Mouse (Mus musculus) kidney, adult 18-20 months (tissue): ENCODE measurements at regions not wholly inside any gene's neighbourhood (a gene's known extent, or its start where the extent isn't known, plus 50 kb on each side); places are given as distances from the start of the nearest gene placed in this dataset.
"Not testable (repeated sequence)": the region's sequence is repeated elsewhere in the genome, so short reads cannot be mapped to it uniquely, and the experiment has no call there.

Experiments
- DNase-seq: peaks from one replicate; pipeline ENCODE4 v3.0.0; 2021

DNA sequence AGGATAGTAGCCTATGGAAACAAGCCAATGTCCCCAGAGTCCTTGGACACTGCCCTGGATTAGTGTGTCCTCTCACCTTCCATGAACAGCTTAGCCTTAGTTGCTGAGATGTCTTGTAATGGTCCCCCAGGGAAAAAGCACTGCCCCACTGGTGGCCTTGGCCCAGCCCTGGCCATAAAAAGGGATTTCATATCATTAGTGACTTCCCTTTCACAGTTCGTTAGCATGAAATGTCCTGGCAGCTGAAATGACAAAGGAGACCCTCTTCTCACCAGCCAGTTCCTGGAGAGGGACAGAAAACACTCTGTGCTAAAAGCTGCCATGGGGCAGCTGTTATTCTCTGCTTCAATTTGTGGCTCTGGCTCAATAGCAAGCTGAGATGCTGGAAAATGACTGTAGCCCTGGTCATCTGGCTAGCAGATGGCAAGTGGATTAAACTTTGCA lies 110.6 kb upstream of the Rmdn2 start:
- DNase-seq, result no peak

DNA sequence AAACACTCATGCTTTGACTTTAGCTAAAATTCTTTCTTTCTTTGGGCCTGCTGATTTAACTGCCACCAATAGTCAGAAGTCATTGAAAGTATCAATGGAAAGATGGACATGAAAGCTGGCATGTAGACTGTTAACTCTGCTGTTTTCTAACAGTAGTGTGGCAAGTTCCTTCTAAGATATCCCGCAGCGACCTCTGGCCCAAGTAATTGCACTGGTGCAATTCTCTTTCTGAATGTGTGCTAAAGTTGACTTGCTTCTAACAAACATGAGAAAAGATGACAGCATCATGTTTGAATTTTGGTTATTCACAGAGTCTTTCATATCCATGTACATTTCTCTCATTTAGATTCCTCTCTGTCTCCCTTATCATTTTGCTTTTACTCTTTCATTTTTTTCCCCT lies 109.7 kb upstream of the Rmdn2 start:
- no peak for DNase-seq

DNA sequence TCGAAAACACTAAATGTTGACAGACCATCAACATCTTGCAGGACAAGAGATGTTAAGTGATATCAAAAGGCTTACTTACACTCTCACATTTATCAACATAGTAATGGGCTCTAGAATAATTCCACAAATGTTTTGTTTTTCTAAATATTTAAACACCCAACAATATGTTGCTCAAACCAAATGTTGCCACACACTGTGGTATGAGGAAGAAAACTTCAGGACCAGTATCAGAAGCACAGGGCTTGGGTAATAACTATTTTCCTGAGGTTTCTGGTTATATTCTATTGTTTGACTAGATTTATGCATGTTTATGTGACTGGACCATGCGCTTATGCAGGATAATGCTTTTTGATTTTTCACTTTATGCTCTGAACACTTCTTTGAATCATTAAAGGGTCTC lies 108.6 kb upstream of the Rmdn2 start:
- DNase-seq, result no peak

DNA sequence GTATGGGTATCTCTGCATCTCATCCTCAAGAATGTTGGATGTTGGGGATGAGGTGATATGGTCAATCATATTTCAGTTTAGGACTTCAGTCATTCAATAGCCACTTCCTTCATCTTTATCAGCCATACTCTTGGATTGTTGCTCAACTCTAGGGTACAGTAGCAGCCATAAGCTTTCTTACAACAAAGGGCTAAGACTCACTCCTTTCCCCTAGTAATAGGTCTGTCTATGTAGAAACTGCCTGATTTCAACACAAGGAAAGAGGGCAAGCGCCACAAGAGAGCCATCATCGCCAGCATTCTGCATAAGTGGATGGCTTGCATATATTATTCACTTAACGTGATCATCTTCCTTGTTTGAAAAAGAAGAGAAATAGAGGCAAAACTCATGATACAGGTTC lies 107.5 kb upstream of the Rmdn2 start:
- no peak for DNase-seq

DNA sequence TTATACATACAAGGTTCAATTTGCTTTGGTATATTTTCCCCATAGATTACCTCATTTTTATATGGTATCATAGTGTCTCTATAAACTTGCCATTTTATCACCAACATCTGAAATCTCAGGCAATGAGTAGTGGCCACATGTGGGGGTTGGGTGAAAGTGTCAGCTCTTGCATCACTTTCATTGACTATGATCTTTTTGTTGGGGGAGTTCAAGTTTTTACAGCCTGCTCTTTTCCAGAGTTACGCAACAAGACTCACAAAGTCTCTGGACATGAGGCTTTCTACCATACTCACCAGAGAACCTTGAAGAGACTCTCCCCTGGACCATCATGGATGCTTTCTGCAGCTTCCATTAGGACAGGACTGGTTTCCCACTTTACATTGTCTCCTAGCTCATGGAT lies 106.1 kb upstream of the Rmdn2 start:
- DNase-seq, result no peak

DNA sequence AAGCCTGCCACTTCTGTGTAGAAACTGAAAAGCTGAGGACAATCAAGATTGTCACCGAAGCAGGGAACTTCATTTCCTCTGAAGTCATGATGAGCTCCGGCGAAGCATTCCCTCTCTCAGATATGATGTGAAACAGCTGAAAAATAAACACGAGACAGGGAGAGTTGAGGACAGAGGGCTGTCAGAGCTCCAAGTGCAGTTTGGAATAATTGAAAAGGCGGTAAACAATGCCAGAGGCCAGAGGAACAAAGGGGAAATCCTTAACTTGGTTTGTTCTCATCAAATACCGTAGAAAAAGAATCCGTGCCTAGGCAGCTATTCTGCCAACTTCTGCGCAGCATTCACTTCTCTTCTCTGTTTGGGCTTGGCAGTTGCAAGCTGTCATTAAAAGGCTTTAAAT lies 102.4 kb upstream of the Rmdn2 start:
- no peak for DNase-seq

DNA sequence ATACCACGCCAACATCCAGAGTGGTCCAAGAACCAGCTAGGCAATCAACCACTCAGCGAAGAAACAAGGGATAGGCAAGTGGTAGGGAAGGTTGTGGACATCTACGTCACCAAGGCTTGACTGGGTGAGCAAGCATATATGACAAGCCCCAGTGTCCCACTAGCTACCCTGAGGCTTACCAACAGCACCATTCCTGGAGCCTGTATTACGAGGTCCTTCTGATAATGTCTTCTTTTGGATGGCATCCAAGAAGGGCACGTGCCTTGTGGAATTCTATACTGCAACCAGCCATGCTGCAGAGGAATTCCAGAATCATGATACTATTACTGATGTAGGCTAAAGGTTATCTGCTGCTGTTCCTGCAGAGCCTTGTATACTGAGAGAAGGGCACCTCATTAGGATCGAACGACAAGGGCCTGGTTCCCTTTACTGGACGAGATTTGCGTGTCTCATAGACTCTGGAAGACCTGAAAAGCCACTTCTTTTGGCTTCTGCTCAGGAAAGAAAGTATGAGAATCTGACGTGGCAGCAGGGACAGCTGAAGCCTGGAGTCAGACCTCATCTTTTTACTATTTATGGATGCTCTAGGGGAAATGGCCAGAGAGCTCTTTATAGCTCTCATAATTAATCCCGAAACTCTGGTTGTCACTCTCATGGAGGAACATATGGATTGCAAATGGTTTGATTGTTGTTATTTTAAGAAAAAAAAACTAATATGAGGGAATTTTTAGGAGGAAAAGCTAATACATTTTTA lies 101.5 kb upstream of the Rmdn2 start:
- DNase-seq, result no peak

DNA sequence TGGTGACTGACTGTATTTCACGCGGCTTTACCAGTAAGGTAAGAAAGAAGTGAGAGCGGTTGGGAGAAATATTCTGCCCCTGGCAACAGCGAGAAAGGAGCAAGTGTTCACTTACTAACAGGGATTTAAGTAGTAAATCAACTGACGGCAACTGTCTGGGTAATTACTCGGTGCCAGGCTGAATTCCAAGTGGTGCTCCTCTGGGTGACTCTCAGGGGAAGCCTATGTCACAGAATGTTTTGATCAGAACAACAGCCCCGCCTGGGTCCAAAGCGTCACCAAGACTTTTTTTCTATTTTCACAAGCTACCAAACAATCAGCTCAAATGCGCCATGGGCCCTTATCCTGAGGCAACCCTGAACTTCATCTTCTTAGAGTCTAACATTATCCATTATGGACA lies 100.4 kb upstream of the Rmdn2 start:
- no peak for DNase-seq

DNA sequence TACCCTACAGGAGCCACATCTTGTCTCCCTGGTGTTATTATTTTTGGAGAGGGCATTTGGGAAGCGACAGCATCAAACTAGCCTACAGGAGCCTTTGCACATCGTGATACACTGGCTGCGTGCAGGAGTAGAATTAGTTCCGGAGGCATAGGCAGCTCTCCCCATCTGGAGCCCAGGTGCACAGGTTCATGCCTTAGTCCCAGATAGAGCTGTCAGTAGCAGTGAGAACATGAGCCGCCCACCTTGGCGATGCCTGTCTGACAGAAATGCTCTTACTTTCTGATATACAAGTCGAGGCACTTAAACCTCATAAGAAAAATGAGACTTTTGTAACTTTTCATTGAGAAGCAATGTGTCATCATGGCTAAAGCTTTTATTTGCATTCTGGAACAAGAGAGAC lies 97.6 kb upstream of the Rmdn2 start:
- DNase-seq, result no peak

DNA sequence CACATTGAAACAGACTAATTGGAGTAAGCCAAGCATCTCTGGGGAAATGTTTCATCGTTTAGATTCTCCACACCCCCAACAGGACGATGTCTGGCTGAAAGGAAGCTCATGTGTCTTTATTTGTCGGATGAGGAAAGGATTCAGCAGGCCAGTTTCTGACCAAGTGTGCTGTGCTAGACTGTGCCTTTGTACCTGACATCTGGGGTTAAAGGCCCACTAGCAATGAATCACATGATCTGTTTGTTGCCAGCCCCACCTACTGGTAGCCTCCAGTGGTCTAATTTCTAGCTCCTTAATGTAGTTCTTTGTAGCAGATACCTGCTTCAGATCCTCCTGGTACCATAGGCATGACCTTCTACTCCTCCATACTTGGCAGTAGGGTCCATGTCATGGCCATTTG lies 93.5 kb upstream of the Rmdn2 start:
- no peak for DNase-seq

DNA sequence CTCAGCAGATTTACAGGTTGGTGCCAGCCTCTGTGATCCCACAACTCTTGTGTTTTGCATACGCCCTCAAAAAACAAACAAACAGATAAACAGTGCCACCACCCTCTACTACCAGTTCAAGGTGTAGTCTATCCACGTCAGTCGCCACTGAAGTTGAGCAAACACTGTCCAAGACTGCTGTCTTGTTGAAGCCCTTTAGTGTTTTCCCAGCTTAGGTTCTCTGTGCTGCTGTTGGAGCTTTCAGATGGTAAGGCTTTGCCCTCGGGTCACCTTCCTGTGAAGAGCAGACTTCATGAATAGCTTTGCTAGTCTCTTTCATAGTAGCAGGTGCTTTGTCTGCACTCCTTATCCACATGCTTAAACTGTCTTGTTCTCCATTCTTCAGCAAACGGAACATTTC lies 93.0 kb upstream of the Rmdn2 start:
- DNase-seq, result no peak

DNA sequence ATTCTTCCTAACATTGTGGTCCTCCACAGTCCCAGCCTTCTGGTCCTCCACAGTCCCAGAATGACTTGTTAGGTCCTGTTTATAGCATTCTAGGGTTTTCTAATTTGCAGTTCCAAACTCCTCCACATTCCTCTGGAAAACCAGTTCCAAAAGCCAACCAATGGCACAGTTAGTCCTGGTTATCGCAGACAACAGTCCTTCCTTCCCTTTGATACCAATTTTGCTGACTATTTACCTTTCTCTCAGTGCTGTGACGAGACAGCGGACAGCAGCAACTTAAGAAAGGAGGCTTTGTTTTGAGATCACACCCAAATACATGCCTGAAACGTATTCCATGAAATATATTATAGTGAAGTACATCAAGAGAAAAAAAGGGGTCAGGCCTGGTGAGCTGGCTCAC lies 92.3 kb upstream of the Rmdn2 start:
- DNase-seq, result no peak

DNA sequence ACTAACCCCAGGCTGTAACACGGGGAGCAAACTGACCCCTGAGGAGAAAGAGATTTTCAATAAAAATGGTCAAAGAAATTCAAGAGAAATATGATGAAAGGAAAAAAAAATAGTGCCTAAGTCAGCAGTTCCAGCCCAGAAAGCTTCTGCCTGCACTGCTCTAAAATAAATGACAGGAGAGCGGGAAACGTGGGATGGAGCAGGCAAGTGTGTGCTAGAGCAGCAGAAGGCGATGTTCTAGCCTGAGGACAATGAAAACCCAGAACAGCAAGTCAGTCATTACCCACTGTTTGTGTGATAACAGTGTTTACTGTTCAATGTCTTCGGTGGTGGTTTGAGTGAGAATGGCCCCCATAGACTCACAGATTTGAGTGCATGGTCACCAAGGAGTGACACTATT lies 91.4 kb upstream of the Rmdn2 start:
- no peak for DNase-seq

DNA sequence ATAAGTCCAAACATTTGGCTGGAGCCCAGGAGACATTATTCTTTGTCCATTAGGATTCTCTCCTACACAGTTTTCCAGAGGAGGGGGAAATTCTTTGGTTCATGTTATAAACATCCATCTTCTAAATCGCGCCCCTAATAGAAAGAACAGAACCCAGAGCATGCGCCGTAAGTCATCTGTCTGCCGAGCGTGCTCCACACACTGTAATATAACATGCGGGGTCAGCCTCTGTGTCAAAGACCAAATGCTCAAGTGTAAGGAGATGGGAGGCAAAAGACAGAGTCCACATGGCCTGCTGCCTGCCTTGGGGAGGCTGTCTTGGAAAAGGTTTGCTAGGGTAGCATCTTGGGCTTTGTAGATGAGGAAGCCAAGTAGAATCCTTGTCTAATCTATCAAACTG lies 90.0 kb upstream of the Rmdn2 start:
- no peak for DNase-seq

DNA sequence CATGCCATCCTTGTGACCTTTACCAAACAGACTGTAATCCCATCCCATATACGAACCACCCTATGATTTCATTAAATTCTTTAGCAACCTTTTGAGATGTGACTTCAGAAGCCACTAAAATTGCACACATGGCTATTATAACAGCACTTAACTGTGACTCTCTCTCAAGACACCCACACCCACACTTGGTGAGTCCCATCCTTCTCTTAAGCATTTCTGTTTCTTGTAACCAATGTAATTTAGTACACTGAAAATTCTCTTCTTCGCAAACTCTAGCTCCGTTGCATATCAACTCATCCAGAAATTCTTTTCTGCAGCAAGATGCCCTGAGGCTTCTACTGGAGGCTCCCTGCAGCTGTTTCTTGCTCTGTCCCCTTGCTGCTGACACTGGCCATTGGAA lies 88.4 kb upstream of the Rmdn2 start:
- no peak for DNase-seq

DNA sequence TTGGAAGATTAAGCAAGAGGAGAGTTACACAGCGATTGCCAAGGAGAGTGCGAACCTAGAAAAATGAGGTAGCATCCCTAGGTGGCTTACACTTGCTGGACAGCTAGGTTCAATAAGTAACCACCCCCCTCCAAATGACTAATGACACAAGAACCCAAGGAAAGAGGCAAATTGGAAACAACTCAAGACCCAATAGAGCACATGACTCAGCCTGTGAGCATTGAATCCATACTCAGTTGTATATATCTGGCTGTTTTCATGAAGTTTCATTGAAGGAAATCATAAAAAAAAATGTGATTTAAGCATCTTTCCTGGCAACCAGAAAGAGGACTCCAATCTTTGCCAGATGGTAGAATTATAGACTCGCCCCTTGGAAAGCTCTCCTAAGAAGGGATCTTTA lies 84.3 kb upstream of the Rmdn2 start:
- DNase-seq, result no peak

DNA sequence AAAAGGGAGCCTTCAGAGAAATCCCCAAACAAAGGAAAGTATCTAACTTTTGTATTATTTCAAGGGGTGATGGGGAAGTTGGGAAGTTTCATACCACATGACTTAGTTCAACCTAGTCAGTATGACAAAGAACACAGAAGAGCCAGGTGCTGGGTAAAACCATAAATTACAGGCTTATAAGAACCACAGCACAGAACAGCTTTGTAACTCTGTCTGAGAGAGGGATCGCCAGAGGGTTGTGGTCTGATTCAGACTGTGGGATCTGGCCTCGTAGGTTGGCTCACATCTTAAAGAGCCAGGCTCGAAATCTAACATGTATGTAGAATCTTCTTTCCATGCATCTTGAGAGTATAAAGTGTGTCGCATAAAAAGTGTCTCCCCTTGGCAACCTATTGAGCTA lies 75.1 kb upstream of the Rmdn2 start:
- no peak for DNase-seq

DNA sequence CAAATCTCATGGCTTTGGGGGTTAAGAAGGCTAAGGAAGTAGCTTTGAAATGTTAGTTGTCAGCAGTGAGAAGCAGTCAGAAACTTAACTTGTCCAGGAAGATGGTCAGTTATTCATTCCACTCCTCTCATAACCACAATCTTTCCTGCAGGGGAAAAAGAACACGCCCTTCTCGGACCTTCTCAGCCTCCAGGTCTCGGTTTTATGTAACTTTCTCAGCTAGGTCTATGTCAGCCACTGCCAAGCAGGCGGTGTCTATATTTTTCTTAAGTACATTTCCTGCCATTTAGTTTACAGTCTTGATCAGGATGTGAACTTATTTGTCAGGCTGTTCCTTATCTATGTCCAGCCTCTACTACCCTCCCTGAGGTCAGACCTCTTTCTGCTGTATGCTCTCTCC lies 72.9 kb upstream of the Rmdn2 start:
- no peak for DNase-seq

DNA sequence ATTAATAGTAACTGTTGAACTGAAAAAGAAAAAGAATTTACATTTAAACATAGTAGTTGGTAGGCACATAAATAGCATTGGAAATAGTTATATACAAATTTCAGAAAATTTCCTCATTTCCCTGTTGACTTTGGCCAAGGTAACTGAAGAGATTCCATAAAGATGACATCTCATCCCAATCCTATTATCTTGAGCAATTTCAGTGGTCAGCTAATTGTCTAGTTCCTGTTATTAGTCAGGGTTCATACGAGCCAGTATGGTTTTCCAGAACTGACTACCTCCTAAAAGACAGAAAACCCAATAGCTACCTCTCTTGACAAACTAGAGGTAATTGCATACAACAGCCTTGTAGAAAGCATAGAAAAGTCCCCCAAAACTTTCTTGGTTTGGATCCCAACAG lies 71.6 kb upstream of the Rmdn2 start:
- DNase-seq, result no peak

DNA sequence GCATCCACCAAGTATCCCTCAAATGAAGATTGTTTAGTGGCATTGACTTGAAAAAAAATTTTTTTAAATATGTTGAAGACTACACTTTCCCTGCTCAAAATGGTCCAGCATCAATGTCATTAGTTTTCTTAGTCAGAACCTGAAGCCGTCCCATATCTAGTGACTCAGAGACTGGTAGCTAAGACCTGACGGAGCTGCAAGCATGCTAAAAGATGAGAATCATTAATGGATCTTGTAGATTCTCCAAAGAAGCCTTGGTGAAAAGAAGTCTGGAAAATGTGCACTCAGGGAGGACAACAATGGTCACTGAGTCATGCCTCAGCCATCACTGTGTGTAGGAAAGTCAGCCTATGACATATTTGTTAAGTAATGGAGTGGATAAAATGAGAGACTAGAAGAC lies 71.2 kb upstream of the Rmdn2 start:
- no peak for DNase-seq

DNA sequence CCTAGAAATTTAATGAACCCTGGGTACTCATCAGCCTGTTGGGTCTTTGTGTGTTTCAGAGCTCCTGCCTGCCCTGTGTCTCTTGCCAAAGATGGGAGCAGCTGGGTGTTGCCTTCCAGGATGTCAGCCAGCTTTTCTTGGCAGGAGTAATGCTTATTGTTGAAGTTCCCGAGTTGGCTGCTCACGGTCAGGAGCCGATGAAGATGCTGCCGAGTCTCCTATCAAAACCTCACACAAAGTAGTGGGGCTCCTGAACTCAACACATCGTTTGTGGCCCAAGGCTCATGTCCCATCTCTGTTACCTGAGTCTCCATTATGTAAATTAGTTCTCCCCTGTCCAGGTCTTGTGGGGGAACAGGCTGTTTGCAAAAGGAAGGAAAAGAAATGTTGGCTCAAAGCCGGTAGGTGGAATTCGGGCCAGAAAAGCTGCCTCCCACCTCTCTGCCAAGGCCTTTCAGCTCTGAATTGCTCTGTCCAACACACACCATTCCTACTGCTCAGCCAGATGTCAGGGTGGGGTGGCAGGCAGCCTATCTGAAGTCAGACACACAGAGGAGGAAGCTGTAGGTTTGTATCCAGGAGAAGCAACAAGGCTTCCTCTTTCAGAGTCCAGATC lies 67.6 kb upstream of the Rmdn2 start:
- peak; percentile 46 for DNase-seq

DNA sequence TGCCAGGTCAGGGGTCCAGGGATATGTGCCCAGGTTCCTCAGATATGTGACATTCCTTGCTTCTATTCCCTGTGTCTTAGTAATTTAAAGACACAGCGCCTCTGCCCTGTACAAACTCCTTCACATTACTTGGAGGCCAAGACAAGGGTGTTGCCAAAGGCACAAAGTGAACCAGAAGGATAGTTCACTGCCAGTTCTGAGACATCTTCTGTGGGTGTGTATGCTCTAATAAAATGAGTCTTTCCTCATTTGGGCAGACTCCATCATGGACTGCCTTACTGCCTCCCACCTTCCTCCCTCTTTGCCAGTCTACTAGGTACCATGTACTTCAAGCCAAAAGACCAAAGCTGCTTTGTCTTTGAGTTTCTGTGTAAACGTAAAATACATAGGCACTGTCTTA lies 65.8 kb upstream of the Rmdn2 start:
- DNase-seq, result no peak

DNA sequence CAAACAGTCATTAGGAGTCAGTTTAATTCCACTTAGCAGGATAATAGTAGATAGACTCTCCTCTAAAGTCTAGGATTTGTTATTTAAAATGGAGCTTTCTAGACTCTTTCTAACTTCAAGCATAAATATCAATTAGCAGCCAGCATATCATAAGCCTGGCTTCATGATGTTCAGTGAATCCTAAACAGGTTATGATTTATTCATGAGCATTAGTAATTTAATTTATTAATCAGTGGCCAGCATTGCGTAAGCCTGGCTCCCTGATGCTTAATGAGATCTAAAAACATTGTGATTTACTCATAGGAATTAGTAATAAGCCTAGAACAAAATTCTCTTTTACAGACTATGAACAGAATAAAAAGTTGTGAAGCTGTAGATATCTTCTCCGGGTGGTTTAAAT lies 64.6 kb upstream of the Rmdn2 start:
- DNase-seq, result no peak

DNA sequence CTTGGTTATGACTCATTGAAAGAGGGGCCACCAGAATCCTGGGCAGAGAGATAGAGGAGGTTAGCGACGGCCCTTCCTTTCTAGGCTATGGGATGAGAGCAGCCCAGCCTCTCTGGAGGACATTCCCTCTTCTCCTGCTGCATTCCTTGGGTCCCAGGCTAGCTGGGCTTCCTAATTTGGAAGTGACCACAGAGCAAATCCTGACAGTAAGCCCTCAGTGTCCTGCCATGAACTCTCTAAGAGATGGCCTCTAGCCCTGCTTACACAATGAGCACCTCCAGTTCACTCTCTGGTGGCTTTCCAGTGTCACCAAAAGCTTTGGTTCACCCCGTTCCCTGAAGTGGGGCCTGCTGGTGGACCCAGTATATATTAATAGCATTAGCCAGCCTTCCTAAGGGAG lies 64.1 kb upstream of the Rmdn2 start:
- DNase-seq, result peak; percentile 8

DNA sequence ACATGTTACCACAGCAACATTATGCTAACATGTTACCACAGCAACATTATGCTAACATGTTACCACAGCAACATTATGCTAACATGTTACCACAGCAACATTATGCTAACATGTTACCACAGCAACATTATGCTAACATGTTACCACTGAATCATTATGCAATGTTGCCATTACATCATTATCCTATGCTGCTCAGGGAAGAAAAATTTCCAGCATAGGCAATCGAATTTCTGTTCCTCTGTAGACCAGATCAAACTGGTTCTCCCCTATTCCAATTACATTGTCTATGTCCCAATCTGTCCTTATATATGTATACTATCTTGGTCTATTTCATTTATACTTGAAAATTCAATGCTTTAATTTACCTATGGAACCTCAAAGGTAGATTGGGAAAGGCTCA lies 61.3 kb upstream of the Rmdn2 start:
- not testable (repeated sequence) for DNase-seq
